Mouse (Mus musculus) small intestine, adult 2 months (tissue): ENCODE measurements around the gene Kat7.

ENCODE experiments used
- CTCF ChIP-seq: fragments of 200-500 bp; IDR thresholded peaks from 2 replicates; pipeline ENCODE4 v1.5.1; 2012; ENCODE audit warnings: low read depth, mild to moderate bottlenecking, control low read depth, inconsistent platforms, low read length, moderate library complexity, mixed read lengths; ENCODE audit not compliant: insufficient replicate concordance, insufficient read length; ENCODE audit errors: extremely low read depth
- POLR2A ChIP-seq: fragments of 200-500 bp; IDR thresholded peaks from 2 replicates; pipeline ENCODE4 v1.6.1; 2012; ENCODE audit warnings: low read depth, mild to moderate bottlenecking, control low read depth, inconsistent platforms, low read length, moderate library complexity

GRCm38 (mm10) chr11:95358263-95358662 is 48.2 kb upstream of the Kat7 start:
- no peak for TF ChIP-seq CTCF
- TF ChIP-seq POLR2A = no peak
